Mouse (Mus musculus) G1E (cell line): ENCODE measurements at regions not wholly inside any gene's neighbourhood (a gene's known extent, or its start where the extent isn't known, plus 50 kb on each side); places are given as distances from the start of the nearest gene placed in this dataset.

Source experiments
- CTCF ChIP-seq: IDR thresholded peaks from 2 replicates; pipeline ENCODE4 v1.5.1; 2012; ENCODE audit warnings: low read depth, low read length, inconsistent platforms, mixed read lengths
- GATA1 ChIP-seq: IDR thresholded peaks from 2 replicates; pipeline ENCODE4 v1.6.1; 2012; ENCODE audit warnings: borderline replicate concordance, low read length, inconsistent platforms, mixed read lengths
- TAL1 ChIP-seq: conservative IDR thresholded peaks from 2 replicates; pipeline ENCODE4 v1.6.1; 2012; ENCODE audit warnings: low read depth, low read length, inconsistent platforms, mixed read lengths

DNA sequence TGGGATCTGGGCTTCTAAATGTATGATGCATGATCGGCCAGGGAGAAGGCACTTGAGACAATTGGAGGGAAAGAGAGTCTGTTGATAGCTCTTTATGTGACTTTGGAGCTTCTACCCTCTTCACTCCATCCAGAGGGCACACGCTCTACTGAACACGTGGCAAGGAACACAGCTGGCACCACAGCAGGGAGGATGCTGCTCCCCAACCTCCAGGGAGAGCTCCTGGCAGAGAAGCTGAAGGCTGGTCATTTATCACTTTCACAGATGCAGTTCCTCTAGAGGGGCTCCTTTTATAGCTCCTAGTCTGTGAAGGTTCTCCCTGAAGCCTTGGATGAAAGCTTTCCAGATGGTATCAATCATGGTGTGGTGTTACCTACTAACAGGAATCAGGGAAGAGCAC lies 1403.9 kb upstream of the Gm7489 start:
- no peak for TF ChIP-seq CTCF
- no peak for TF ChIP-seq TAL1
- no peak for TF ChIP-seq GATA1
